Mouse (Mus musculus): Measurements from ENCODE around the gene Ap1b1. TPM values are rescaled to one million over a fixed set of nuclear protein-coding genes. Genes with fewer than 3 reads are reported as not detected.
A peak's percentile ranks its signal among the peaks of the same experiment; 100 is the strongest.

The Ap1b1 gene
- total RNA-seq (2021) = 10 to 100 TPM; 29.2 to 32.4 TPM
- long read RNA-seq, experiment 1, full-length matches to known transcripts = 5 of 15 reads
- long read RNA-seq, experiment 1, partial matches to known transcripts = 3 of 15 reads
- long read RNA-seq, experiment 1, other reads (novel, unspliced or antisense) = 7 of 15 reads
- long read RNA-seq, experiment 2, full-length matches to known transcripts = 6 of 34 reads
- long read RNA-seq, experiment 2, partial matches to known transcripts = 24 of 34 reads
- long read RNA-seq, experiment 2, other reads (novel, unspliced or antisense) = 4 of 34 reads

DNA sequence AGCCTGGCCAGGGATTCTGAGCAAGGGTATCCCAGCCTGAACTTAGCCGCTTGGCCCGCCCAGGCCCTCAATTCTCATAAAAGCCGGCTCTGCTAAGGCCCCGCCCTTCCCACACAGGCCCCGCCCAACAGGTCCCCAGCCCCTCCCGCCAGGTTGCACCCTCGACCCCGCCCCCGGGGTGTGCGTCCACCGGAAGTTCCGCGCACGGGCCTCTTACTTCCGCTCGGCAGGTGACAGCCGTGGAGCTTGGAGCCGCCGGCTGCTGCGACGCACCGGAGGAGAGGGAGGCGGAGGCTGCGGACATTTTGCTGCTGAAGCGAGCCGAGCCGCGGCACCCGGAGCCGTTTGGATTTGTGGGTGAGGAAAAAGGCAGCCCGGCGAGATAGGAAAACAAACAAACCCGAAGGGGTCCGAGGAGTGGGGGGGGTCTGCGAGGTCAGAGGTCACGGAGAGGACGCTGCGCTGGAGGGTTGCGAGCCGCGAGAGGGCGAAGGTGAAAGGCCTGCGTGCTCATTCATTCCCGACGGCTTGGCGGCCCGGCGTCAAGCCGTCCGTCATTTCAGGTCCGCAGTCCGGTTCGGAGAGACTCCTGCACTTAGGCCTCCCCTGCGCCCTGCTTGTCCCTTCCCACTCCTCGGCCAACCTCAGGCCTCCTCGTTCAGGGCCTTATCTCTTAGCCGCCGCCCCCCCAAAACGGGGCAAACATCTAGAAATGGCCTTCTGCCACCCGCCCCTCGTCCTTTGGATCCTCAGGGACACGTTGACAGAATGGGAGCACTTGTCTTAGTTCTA lies at the start of gene Ap1b1:
Ap1b1 (plus strand) TSS at position 130 of the 792 bp plus-strand sequence.
- intact Hi-C loops (cut with DNase I) = no loop called here
- DNase-seq = peak; percentile 78 to 89

DNA sequence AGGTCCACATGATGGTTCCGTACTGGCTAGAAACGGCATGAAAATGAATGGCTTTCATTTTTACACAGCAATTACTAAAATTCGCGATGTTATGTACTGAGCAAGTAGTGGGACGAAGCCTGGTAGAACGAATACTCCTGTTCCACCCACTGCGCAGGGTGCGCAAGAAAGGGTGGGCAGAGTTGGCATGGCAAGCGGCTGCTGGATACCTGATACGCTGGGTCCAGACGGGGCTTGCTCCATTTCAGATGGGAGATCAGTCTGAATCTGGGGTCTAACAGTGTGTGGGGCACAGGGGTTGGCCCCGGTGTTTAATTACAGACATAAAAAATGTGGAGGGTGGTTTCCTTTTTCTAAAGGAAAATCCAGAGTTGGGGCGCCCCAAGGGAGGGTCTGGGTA lies 40.1 kb upstream of the Ap1b1 start:
- DNase-seq = no peak
- intact Hi-C loops (cut with DNase I) = no loop called here

DNA sequence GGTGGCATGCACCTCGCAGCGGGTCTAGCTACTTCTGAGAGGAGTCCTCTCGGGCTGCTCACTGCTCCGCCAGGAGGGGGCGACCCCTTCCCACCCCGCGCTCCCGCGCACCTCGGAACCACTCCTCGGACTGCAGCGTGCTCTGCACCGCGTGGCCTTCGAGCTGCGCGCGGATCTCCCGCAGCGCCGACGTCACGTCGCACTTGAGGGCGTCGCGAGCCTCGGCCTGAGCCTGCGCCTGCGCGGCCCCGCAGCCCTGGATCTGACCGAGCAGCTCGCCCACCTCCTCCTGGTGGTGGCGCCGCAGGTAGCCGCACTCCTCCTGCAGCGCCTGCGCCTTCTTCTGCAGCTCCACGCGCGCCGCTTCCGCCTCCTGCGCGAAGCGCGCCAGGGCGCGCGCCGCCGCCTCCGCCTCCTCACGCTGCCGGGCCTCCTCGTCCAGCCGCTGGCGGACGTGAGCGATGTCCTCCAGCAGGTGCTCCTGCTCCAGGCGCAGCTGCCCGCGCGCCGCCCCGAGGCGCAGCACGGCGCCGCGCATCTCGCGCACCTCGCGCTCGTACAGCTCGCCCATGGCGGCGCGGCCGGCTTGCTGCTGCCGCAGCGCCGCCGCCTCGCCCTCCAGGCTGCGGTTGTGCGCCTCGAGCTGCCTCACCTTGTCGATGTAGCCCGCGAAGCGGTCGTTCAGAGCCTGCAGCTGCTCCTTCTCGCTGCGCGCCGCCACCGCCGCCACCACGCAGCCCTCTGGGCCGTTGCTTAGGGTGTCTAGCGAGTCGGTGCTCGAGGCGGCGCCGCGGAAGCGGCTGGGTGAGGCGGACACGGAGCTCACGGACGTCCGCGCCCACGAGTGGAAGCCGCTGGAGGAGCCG lies 39.4 kb upstream of the Ap1b1 start:
- intact Hi-C loops (cut with DNase I) = no loop called here
- no peak for DNase-seq

DNA sequence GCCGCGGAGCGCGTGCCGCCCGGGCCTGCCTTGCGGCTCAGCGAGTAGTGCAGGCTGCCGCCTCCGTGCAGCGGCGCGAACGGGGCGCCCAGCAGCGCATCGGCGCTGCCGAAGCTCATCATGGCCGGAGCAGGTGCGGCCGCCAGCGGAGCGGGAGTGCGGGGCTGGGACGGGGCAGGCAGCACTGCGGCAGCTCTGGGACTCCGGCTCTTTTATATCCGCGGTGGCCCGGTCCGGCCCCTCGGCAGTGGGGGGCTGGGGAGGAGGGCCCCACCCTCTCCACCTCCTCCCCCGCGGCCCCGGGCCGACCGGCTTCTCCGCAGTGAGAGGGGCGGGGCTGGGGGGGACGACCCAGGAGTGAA lies 38.8 kb upstream of the Ap1b1 start, which contains the start of gene Nefh:
Nefh (minus strand) TSS at position 252 of the 362 bp plus-strand sequence.
- no peak for DNase-seq
- intact Hi-C loops (cut with DNase I) = no loop called here

DNA sequence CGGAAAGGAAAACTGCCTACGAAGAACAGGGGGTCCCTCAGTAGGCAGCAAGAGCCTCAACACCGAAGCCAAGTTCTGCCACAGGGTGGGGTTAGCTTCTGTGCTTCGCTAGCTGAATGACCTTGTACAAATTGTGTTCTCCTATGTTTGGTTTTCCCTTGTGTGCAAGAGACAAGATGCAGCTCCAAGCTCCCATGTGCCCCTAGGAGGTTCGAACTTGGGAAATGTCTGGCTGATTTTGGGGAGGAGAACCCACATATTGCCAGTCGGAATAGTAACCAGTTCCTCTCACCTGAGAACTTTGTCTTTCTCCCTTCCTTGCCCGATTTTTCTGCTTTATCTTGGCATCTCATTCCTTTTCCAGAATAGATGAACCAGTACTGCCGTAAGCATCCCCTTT lies 37.8 kb upstream of the Ap1b1 start:
- no peak for DNase-seq
- intact Hi-C loops (cut with DNase I) = no loop called here

DNA sequence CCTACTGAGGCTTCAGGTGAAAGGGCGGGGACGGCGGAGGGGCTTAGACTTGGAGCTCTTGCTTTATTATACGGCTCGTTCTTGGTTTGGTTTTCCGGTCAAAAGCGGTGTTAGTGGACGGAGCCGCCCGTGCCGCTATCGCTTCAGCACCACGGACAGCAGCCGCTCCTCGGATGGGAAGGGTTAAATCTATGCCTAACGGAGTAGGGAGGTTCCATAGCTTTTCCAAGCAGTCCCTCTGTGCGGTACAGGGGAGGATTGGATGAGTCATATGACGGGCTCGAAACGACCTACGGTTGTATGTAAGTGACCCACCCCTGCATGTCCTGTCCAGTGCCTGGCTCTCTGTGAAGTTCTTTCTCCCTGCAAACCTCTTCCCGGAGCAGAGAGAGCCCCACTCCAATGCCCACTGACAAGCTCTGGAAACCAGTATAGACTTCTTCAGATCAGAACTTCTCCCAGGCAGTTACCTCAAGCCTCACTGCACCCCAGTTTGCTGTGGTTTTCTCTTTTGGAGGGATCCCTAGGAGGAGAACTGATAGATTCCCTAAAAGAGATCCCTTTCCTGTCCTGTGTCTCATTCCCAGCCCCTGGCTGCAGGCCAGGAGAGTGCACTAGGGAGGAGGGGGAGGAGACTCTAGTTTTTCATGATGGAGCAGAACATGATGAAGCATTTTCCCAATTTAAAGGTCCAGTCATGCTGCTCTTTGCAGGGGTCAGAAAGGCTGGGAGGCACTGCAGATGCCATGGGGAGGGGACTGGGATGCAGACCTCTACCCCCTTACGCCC lies 37.2 kb upstream of the Ap1b1 start:
- peak in 1 of 2 experiments; percentile 22 for DNase-seq
- intact Hi-C loops (cut with DNase I) = no loop called here

DNA sequence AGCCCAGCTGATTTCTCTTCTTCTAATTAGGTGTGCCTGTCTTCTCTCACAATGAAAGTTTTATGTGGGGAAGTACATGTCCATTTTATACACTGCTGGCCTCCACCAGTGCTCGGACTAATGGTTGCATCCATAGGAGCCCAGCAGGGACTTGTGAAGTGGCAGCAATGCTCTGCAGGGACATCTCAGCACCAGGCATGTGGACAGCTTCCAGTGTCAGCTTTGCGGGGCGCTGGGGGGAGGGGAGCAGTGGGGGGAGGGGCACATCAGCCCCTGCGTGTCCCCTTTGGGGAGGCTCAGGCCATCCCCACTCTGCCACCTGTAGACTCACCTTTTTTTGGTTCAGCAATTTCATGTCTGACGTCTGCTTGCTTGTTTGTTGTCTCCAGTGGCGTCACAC lies 33.2 kb upstream of the Ap1b1 start:
- no peak for DNase-seq
- intact Hi-C loops (cut with DNase I) = no loop called here

DNA sequence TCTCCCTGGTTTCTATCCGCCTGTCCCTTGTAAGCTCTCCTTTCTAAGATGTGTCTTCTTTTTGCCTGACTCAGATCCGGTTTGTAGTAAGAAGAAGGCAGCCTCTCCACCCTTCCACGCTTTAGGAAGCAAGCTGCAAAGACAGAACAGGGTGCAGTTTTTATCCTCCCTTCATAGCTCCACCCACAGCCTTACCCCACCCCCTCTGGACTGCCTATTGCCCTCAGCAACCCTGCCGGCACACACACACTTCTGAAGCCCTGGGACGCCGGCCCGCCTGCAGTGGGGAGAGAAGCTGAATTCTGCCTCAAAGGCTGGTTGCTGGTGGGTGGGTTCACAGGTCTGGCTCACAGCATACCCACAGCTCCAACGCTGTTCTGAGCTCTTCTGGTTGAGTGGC lies 32.7 kb upstream of the Ap1b1 start:
- DNase-seq = no peak
- intact Hi-C loops (cut with DNase I) = no loop called here

DNA sequence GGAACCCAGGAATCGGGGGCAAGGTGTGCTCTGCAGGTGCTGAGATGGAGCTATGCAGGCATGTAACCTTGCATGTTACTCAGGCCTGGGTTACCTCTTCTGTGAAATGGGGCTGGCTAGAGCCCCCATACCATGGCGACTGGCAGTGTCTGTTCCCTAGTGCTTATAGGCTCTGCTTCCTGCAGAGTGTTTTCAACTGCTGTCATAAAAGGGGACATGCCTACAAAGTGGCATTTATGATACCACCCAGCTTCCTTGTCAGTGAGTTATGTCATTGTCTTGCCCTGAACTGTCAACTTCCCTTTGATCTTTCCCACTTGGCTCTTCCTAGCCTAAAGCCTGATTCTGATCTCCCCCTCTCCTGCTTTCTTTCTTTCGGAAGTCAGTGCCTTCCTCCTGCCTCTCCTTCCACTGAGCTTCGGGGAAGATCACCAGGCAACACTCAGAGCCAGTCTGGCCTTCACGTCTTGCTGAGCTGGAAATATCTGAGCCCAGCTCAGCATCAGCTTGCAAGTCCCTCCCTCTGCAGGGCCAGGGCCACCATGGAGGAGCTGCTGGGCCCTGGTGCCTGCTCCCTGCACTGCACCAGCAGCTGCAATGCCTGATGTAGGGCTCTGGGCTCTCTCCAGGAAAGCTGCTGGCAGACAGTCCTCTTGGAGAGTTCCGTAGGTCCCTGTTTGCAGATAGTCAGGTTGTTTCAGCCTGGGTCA lies 23.4 kb upstream of the Ap1b1 start:
- DNase-seq = no peak
- intact Hi-C loops (cut with DNase I) = no loop called here

DNA sequence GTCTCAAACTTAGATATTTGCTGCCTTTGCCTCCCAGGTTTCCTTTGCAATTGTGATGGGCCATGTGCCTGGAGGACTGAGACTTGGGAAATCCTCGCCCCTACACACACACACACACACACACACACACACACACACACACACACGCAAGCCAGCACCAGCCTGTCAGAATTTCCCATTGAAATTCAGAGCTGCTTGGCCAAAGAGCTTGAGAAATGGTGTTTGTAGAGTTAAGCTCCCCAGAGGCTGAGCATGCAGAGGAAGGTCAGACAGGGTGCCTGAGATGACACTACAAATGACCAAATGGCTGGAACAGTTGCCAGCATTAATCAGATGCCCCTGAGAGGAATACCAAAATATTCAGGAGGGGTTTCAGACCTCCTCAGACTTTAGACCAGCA lies 20.3 kb upstream of the Ap1b1 start:
- intact Hi-C loops (cut with DNase I) = no loop called here
- no peak for DNase-seq

DNA sequence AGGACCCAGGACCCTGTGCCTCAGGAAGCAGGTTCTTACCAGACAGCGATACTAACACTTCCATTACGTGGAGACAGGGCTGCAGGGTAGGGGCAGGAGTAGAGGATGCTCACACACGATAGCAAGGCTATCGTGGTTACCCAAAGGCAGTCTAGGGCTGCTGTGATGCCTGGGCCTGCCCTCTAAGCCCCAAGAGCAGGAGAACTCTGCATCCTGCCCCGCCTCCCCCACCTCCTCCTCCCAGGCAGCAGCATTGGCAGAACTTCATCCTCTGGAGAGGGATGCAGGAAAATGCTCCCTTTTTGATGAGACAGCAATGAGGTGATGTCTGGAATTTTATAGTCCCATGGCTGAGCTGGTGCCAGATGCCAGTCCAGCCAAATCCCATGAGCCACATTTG lies 19.7 kb upstream of the Ap1b1 start:
- intact Hi-C loops (cut with DNase I) = no loop called here

DNA sequence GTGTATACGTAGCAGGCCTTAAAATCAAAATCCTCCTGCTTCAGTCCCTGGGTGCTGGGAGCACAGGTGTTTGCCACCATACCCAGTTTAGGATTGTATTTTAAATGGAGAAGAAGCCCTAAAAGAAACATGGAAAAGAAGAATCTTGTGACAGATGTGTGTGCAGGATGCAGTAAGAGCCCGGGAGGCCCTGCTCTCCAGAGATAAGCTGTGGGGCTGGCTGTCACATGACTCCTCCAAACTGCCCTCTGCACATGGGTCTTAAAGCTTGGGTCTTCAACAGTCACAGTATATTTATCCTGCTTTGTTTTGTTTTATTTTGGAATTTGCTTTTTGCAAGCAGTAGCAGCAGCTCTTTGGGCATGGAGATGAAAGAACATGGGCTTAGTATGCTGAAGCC lies 19.1 kb upstream of the Ap1b1 start:
- DNase-seq = no peak
- intact Hi-C loops (cut with DNase I) = no loop called here

More for the DNA sequence above, 19.7 kb upstream of the Ap1b1 start:
- no peak for DNase-seq

DNA sequence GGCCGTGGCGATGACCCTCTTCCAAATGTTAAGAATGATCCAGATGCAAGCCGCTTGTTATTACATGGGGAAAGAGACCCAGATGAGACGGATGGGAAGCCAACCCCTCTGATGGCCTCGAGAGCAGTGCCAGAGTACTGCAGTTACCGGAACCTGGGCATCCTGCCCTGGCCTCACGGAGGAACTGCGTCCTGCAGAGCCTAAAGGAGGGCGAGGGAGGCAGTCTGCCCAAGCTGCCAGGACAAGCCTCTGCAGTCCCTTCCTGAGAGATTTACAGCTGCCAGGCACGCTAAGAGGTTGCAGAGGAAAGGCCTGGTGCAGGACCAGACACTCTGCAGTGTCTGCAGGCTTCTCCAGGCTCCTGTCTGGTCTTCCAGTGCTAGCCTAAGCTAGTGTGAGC lies 18.2 kb upstream of the Ap1b1 start:
- peak in 1 of 2 experiments; percentile 21 for DNase-seq

DNA sequence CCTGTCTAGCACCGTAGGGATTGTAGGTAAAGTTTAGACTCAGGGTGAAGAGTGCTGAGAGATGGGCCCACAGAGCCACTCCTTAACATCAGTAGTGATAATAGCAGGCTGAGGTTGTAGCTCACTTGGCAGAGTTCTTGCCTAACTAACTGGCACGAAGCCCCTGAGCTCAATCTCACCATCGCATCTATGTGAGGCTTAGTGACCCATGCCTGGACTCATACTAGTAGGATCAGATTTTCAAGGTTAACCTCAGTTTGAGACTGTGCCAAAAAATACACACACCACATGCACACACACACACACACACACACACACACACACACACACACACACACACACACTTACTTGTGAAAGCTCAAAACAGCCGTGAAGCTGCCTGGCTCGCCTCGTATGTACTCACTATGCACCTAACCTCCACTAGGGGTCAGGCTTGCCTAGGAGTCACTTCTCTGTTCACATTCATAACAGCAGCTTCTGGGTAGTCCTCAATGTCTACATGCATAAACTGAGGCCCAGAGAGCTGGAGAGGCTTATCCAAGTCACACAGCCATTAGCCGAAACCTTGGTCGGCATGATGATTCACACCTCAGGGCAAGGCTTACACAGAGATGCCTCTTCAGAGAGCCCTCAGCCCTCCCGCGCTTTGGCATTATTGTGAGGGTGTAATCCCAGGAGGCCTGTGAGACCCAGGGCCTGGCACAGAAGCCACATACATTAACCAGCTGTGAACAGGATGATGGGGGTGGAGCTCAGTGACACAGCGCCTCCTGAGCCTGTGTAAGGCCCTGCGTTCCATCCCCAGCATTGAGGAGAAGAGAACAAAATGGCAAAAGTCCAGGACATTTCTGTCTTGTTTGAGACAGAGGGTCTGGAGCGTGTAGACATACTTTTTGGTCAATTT lies 13.4 kb upstream of the Ap1b1 start:
- no peak for DNase-seq

More for the DNA sequence above, 18.2 kb upstream of the Ap1b1 start:
- intact Hi-C loops (cut with DNase I) = no loop called here

DNA sequence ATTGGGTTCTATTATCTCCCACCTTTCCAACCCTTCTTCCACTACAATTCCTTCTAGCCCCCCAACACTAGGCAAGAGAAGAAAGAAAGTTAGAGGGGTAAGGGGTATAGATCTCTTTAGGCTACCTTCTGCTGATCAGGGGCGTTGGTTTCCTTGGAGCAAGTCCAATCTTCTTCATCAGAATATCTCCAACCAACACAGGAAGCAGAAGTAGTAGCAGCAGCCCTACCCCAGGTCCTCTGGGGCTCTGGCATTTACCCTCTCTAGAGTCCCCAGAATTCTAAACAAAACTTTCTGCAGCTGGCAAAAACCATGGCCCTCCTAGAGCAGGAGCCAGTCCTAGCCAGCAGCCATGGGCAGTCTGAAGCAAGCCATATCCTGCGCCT lies 12.8 kb upstream of the Ap1b1 start:
- intact Hi-C loops (cut with DNase I) = loop anchor here (1.0 kb wide), 1 partner anchor 58 kb away; no protein-coding TSS in a partner anchor
- no peak for DNase-seq

More for the DNA sequence above, 13.4 kb upstream of the Ap1b1 start:
- intact Hi-C loops (cut with DNase I) = no loop called here

DNA sequence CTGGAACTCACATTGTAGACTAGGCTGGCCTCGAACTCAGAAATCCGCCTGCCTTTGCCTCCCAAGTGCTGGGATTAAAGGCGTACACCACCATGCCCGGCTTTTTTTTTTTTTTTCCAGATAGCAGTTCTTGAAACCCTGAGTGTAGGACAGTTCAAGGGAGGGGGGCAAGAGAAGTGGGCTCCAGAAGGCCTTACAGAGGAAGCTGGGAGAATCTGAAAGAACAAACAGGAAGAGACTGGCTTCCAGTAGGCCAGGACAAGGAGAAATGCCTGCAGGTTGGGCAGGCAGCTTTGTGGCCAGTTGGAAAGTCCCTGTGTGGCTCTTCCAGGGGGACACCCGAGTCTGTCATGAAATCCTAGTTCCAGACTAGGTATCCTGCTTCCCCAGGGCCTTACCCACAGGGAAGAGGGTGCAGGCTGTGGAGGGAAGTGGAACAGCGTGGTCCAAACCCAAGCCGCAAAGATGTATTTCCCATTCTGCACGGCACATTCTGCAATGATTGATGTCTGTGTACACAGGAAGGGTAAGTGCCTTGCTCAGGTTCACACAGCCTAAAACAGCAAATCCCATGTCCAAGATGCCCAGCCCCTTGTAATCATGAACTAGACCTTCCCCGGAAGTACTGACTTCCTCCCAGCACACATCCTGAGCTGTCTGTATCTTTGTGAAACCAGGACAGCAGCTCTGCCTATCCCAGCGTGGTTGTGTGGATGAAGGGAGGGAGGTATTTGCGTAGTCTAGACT lies 12.1 kb upstream of the Ap1b1 start:
- intact Hi-C loops (cut with DNase I) = loop anchor here (1.0 kb wide), 1 partner anchor 58 kb away; no protein-coding TSS in a partner anchor
- DNase-seq = no peak

DNA sequence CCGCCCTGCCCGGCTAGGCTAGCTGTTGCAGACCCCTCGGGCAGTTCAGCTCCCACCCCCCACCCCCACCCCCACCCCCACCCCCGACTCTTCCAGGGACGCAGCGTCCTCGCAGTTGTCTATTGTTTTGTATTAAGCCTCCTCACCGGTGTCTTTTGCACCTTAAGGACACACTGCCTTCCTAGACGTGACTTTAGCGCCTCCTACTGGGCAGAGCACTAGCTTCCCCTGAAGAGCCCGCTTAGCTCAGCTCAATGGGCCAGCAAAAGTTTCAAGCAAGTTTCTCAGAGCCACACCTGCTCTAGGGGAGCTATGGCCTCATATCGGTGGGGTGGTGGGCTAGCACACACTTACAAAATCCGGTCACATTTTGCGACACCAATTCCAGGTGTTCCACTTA lies 11.0 kb upstream of the Ap1b1 start:
- DNase-seq = peak in 1 of 2 experiments; percentile 59
- intact Hi-C loops (cut with DNase I) = no loop called here

DNA sequence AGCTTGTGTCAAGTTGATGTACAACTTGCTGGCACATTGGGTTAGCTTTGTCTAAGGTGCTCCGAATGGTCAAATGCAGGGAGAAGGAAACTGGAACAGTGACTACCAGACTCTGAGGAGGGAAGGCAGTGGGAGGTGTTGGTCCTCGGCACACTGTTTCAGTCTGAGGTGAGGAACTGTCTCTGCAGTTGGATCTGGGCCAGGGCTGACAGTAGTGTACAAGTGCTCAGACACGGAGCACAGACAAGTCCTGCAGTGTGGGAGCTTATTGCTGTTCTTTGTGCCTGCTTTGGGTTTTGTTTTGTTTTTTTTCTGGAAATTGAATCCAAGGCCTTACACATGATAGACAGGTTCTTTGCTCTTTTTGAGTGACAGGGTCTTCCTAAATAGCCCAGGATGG lies 3.6 kb upstream of the Ap1b1 start:
- DNase-seq = no peak
- intact Hi-C loops (cut with DNase I) = no loop called here

Data from gastrocnemius, postnatal 36 days (tissue).